Mouse (Mus musculus): ENCODE measurements around the gene Hoga1. TPM values are rescaled to one million over a fixed set of nuclear protein-coding genes. Genes with fewer than 3 reads are reported as not detected.
A peak's percentile ranks its signal among the peaks of the same experiment; 100 is the strongest.

Hoga1 gene
- 1 to 10 TPM; 3.1 to 5.0 TPM for total RNA-seq (2021)

DNA sequence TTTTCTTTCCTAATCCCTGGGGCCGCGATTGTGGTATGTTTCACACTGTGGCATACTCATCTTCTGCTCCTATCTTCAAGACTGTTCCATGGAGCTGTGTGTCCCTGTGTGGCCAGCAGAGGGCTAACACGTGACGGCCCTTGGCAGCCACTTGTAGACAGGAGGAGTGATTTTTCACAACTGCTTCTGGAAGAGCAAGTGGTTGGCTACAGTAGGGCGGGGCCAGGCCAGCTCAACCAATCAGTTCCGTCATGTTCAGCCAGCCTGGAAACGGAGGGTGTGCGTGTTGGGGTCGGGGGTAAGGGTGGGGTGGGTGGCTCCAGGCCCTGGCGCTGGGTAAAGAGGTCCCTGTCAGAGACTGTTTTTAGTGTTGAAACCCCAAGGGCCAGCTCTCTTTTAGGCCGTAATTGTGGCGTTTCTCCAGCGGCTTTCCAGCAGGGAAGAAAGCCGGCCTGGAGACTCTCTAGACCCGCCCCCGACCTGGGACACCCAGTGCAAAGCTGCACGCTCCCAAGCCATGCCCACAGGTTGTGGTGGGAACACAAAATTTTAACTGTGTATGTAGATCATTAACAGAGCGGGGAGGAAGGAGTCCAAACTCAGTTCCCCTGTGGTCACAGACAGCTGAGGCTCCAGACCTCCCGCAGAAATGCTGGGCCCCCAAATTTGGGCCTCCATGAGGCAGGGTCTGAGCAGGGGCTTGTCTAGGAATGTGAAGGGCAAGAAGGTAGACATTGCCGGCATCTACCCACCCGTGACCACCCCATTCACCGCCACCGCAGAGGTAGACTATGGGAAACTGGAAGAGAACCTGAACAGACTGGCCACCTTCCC lies at the start of gene Hoga1:
Hoga1 (plus strand) TSS at position 342 of the 834 bp plus-strand sequence.
- DNase-seq (ENCODE audit: low spot score in 2 of 2), result peak; percentile 39 to 56
- intact Hi-C loops (cut with DNase I), result no loop called here

- no peak for DNase-seq (ENCODE audit: low spot score in 2 of 2)
- intact Hi-C loops (cut with DNase I), result no loop called here
Observed at GRCm38 (mm10) chr19:41997090-41997489, 48.3 kb upstream of the Hoga1 start.

DNA sequence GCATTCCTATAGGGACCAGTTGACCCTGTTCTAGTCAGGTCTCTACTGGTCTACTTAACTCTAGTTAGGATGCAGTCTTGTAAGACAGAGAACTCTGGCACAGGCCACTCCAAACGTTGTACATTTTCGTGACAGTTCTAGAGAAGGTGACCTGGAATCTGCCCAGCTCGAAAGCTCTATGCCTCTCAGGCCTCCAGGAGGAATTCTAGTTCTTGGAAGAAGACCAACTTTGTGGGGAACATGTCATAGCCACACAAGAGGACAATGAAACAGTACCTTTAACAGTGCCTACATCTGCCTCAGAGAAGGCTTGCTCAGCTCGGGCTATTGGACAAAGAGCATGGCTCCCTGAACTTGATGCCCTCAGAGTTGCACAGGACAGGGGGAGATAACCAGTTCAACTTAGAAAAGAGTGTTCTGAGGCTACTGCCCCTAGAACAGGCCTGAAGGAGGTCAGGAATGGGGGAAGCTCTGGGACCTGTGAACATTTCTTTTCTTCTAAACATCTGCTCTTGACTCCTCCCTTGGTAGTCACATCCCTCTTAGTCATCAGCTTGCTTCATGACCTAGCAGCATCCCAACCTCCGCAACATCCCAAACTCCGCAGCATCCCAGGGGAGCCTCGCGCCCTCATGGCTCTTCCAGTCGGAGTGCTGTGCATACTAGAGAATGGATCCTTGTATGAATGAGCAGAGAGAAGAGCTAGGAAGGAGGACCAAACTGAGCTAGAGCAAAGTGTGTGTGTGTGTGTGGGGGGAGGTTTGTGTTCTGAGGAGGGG lies 46.5 kb upstream of the Hoga1 start:
- intact Hi-C loops (cut with DNase I), result no loop called here

GRCm38 (mm10) chr19:41999688-42000283 lies 45.6 kb upstream of the Hoga1 start:
- DNase-seq (ENCODE audit: low spot score in 2 of 2), result no peak
- intact Hi-C loops (cut with DNase I), result no loop called here

More for the DNA sequence above, 46.5 kb upstream of the Hoga1 start:
- DNase-seq (ENCODE audit: low spot score in 2 of 2), result no peak

- no peak for DNase-seq (ENCODE audit: low spot score in 2 of 2)
- intact Hi-C loops (cut with DNase I), result no loop called here
Observed at GRCm38 (mm10) chr19:42000446-42000958, 44.9 kb upstream of the Hoga1 start.

DNA sequence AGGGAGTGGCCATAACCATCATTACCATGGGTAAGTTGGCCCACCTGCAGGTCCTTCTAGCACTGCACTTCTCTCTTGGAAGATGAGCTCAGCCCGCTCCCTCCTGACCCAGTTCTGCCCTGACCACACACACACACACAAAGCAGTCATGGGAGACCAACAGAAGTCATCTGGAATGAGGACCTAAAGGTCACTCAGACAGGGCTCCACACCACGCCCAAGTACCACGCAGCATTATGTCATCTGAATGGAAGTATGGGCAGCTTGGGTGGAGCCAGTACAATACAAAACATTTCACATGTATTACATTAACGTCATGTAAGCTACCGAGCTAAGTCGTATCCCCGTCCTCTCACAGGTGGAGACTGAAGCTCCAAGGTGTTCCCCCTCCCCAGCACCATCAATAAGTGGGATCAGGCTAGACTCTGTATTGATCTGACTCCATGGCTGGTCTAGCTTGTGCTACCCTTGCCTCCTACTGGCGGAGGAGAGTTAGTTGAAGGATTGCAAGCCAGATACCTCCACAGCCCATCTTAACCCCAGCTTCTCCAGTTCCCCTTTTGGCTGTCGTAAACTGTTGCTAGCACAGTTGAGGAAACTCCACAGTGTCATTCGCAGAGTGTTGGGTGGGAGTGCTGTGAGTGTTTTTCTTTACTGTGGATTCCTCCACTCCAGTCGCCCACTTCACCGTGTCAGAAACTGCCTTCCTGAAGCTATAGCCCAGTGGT lies 44.0 kb upstream of the Hoga1 start:
- DNase-seq (ENCODE audit: low spot score in 2 of 2), result no peak
- intact Hi-C loops (cut with DNase I), result no loop called here

DNA sequence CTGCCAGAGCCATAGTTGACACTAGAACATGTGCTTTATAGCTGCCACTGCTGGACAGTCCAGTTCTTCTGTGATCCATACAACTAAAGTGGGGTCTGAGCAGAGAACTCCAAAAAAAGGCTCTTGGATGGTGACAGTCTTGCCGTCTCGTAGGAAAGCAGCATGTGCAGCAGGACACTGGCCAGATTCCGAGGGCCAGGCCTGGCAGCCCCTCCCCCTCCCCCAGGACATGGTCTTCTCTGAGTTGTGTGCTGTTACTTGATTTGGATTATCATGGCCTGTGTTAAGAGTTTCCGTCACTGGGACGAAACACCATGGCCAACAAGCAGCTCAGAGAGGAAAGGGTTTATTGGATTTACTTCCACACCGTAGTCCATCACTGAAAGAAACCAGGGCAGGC lies 41.2 kb upstream of the Hoga1 start:
- DNase-seq (ENCODE audit: low spot score in 2 of 2), result no peak
- intact Hi-C loops (cut with DNase I), result no loop called here

DNA sequence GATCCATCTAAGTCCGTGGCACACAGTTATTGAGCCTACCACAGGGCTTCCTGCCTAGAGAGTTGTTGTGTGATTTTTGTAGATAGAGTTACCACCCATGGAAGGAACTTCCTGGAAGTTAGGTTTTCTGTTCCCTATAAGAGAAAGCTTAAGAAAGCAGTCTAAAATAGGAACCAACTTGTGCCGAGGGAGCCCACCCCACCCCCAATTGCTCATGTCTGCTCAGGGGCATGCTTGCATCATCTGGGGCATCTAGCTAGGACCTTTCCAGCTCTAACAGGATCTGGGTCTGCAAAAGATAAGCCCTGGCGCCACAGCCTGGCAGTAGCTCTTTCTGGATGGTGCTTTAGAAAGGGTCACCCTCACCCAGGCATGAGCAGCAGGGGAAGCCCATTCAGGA lies 39.8 kb upstream of the Hoga1 start:
- no peak for DNase-seq (ENCODE audit: low spot score in 2 of 2)

DNA sequence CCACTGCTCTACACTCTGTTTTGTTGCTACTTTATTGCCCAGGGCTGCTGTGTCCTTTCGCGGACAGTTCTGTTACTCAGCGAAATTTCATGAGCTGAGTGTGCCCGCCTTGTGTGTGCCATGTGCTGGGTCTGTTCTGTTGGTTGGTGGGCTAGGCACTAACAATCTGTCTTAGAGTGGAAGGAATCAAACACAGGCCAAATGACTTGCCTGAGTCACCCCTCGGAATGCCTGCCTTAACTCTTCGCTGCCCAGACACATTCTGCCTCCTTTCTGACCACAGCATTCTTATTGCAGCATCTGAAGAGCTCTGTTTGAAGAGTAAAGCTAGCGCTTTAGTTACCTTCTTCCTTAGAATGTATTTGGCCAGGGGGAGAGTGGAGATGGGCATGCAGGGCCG lies 38.8 kb upstream of the Hoga1 start:
- DNase-seq (ENCODE audit: low spot score in 2 of 2), result no peak
- intact Hi-C loops (cut with DNase I), result no loop called here

More for the DNA sequence above, 39.8 kb upstream of the Hoga1 start:
- intact Hi-C loops (cut with DNase I), result no loop called here

DNA sequence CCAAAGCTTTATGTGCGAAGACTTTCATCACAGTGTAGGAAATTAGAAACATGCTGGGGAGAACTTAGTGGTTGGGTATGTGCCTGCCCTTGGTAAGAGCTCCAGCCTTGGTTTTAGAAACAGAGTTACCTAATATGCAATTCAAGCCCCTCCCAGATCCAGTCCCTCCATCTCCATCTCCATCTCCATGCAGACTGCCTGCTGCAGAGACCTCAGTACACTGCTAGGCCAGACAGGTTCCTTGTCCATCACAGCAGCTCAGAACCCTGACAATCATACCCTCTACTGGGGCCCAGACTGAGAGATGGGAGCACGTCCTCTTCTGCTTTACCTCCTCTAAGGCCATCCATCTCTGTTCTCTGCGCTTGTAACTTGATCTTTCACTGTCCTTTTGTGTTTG lies 36.8 kb upstream of the Hoga1 start:
- intact Hi-C loops (cut with DNase I), result no loop called here
- DNase-seq (ENCODE audit: low spot score in 2 of 2), result no peak

GRCm38 (mm10) chr19:42009067-42009466 lies 36.3 kb upstream of the Hoga1 start:
- no peak for DNase-seq (ENCODE audit: low spot score in 2 of 2)
- intact Hi-C loops (cut with DNase I), result no loop called here

- intact Hi-C loops (cut with DNase I), result no loop called here
- DNase-seq (ENCODE audit: low spot score in 2 of 2), result no peak
Observed at GRCm38 (mm10) chr19:42010436-42010835, 35.0 kb upstream of the Hoga1 start.

DNA sequence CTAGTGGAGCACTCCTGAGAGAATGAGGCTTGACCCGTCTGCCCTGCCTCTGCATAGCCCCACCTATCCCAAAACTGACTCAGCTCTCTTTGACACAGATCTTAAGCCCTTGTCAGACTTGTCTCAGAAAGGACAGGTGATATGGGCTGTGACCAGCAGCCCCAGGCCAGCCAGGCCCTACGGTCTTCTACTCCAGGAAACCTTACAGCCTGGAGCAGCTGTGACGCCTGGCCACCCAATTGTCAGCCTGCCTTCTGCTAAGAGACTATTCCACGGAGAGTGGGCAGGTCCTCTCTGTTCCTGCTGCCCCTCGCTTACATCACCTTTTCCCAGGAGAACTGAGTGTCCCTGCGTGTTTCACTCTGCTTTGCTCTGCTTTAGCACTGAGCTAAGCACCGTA lies 34.3 kb upstream of the Hoga1 start:
- intact Hi-C loops (cut with DNase I), result no loop called here
- no peak for DNase-seq (ENCODE audit: low spot score in 2 of 2)

GRCm38 (mm10) chr19:42014231-42014825 lies 31.1 kb upstream of the Hoga1 start:
- DNase-seq (ENCODE audit: low spot score in 2 of 2), result no peak
- intact Hi-C loops (cut with DNase I), result no loop called here

GRCm38 (mm10) chr19:42015001-42015400 lies 30.4 kb upstream of the Hoga1 start:
- no peak for DNase-seq (ENCODE audit: low spot score in 2 of 2)
- intact Hi-C loops (cut with DNase I), result no loop called here

DNA sequence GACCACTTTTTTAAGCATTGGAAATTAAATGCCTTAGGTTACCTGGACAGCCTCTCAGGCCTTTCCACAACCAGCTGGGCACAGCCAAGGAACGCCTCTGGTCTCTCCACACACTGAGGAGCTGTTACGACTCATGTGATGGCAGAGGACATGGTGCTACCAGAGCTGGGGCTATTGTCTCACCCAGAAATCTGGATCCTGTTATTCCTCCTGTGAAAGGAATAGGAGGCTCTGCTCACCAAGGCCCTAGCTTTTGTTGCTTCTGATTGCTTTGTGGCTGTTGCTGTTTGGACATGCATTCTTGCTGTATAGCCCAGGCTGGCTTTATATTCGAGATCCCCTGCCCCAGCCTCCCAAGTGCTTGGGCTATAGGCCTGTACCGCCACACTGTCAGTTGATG lies 29.2 kb upstream of the Hoga1 start:
- no peak for DNase-seq (ENCODE audit: low spot score in 2 of 2)
- intact Hi-C loops (cut with DNase I), result loop anchor here (2.0 kb wide), 1 partner anchor 35 kb away; the partner anchor contains the start of genes Mms19 and Ubtd1

- peak; percentile 22 to 80 for DNase-seq (ENCODE audit: low spot score in 2 of 2)
- intact Hi-C loops (cut with DNase I), result loop anchor here (2.0 kb wide), 1 partner anchor 36 kb away; the partner anchor contains the start of genes Mms19 and Ubtd1
Observed at GRCm38 (mm10) chr19:42016840-42017239, 28.6 kb upstream of the Hoga1 start.

- intact Hi-C loops (cut with DNase I), result loop anchor here (2.0 kb wide), 1 partner anchor 37 kb away; the partner anchor contains the start of genes Mms19 and Ubtd1
- DNase-seq (ENCODE audit: low spot score in 2 of 2), result peak; percentile 30 to 84
Observed at GRCm38 (mm10) chr19:42017399-42018247, 27.8 kb upstream of the Hoga1 start.
